Mouse (Mus musculus) kidney, postnatal 25 days (tissue): ENCODE results near the gene Atp12a.

Experiments
- DNase-seq, 2 experiments: peaks; one replicate each; pipeline ENCODE4 v3.0.0; 2021; ENCODE audit warnings: mixed read lengths in 2 of 2

The Atp12a gene

DNA sequence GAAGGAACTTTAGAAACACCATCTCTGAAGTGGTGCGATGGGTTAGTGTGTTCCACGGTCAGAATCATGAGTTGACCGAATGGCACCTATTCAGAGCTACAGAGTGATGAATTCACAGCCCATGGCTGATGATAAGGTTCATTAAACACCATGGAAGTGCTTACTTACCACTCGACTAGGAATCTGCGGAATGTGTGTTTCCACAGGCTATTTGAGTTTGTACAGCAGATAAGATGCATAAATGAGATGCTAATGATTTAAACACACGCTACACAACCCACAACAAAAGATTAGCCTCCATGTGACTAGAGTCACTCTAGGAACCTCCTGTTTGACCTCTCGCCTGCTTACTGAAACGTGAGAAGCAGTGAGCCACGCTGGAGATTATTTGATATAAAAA is 14.5 kb downstream of the Atp12a start:
- no peak for DNase-seq

DNA sequence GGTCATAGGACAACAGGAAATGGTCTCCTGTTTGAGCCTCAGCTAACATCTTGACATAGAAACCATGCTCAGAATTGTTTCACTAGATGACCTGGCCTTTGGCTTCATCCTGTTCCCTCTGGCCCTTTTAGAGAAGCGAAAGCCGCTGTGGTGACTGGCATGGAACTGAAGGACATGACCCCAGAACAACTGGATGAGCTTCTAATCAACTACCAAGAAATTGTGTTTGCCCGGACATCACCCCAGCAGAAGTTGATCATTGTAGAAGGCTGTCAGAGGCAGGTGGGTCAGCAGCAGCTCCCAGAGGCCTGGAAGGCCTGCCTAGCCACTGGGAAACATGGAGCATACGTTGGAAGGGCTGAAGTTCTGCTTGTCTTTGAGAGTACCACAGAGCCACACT is 17.5 kb downstream of the Atp12a start:
- DNase-seq: peak in 1 of 2 experiments; percentile 37

DNA sequence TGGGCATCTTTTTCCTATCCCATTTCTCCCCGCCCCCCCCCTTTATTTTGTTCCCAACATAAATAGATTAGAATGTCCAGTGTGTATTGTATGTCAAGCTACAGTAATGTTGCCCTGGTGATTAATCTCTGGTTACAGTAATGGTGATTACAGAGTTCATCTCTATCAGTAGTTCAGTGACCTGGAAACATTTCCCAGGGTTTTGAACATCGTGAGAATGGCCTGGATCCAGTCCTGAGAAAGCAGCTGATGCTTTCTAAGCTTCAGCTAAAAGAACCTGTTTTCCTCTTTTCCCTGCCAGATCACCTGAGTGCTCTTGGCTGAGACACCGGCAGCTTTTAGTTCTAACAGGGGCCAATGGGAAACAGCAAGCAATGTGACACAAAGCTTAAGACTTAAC is 25.4 kb downstream of the Atp12a start:
- no peak for DNase-seq

DNA sequence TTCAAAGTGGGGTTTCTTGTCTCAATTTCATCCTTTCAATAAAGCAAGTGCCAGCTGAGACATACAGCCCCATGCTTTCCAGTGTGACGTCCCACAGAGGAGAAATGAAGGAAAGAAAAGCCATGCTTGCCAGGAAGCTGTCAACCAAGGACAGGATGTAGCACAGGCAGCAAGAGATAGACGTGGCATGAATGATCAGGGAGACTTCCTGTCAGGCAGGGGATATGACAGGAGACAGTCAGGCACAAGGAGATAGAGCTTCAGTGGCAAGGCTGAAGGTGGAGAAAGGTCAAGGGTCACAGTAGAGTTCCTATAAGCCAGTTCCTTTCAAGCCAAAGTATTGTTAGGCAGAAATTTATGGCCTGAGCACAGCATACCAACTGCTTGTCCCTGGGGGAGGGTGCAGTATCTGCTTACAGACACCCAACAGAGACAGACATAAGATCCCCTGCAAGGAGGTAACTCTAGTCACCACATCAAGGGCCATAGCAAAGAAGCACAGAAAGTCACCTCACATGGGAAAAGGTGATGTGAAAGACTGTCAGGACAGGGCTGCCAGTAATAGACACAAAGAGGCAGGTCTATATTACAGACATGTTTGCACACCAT is 28.9 kb downstream of the Atp12a start:
- DNase-seq: no peak

DNA sequence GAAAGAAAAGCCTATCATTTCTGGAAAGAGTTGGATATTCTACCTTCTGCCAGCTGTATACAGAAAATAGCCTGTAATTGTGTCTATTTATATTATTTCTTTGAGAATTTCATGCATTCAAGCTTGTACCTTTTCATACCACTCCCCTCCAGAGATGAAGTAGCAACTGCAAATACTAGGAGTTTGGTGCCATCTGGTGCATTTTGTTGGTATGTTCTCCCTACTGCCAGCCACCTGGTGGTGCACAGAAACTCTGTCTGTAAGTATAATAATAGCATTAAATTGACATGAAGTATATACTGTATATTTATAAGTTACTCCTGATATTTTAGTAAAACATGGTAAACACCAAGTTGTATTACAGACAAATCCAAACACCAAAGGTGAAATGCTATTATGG is 33.1 kb downstream of the Atp12a start:
- peak; percentile 39 to 64 for DNase-seq

DNA sequence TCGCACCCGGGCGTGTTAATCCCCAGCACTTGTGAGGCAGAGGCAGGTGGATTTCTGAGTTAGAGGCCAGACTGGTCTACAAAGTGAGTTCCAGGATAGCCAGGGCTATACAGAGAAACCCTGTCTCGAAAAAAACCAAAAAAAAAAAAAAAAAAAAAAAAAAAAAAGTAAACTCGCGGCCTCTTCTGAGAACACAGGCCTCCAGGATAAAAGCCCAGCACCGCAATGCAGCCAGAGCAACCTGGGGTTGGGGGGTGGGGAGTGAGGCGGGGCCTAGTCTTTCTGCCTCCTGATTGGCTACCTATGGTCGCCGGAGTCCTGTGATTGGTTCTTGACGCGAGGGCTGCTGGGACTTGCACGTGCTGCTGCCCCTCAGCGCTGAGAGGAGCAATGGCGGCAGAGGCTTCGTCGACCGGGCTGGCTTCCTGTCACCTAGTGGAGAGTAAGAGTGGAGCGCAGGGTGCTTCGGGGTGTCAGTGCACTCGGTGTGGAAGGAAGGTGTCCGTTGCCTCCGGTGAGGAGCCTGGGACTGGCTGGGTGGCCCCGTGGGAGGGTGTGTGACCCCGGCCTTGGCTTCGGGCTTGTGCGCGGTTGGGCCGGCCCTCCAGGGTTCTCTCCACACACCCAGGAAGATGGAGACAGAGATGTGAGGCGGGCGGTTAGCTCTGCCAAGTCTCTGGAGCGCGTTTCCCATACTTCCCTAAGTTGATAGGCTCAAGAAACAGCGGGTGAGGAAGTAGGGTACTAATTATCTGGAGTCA is 37.6 kb downstream of the Atp12a start, which contains the start of gene Rnf17:
TSS of gene Rnf17 (plus strand) at position 271 of the 761 bp plus-strand sequence.
- DNase-seq: peak in 1 of 2 experiments; percentile 36

DNA sequence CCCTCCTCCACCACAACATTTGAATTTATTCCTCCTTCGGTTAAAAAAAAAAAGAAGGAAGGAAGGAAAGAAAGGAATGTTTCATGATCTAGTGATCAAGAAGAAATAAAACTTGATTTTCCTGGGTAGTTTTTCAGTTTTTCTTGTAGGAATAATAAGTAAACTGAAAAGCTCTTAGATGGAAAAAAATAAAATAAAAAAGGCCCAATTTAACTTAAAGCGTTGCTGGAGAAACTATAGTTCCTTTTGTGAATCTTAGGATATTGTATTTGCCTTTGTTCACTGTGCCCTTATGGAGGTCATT is 38.2 kb downstream of the Atp12a start:
- DNase-seq: no peak
